Mouse (Mus musculus) forebrain, embryonic 11.5 days (tissue): ENCODE measurements around the gene Tbx1. TPM values are rescaled to one million over a fixed set of nuclear protein-coding genes. Genes with fewer than 3 reads are reported as not detected.
A peak's percentile ranks its signal among the peaks of the same experiment; 100 is the strongest.

Source experiments
- ATAC-seq: fragments of 200-750 bp; cut with Nextera tagmentation; replicated peaks from 2 replicates; pipeline ENCODE4 v1.8.0; 2017; ENCODE audit warnings: moderate TSS enrichment; ENCODE audit not compliant: low FRiP score
- DNase-seq: peaks from one replicate; pipeline ENCODE4 v3.0.0-alpha.2; 2017; ENCODE audit warnings: low spot score
- H3K27ac ChIP-seq: fragments of 300-500 bp; sonication (generic); 2 replicates; pipeline ENCODE4 v1.5.1; 2014; ENCODE audit warnings: low read depth, low read length
- H3K27me3 ChIP-seq: fragments of 300-500 bp; sonication (generic); 2 replicates; pipeline ENCODE4 v1.6.1; 2014; ENCODE audit warnings: mild to moderate bottlenecking, low read length, mixed read lengths; ENCODE audit not compliant: control insufficient read depth, insufficient read depth
- H3K36me3 ChIP-seq: fragments of 300-500 bp; sonication (generic); 2 replicates; pipeline ENCODE4 v1.6.1; 2014; ENCODE audit warnings: mild to moderate bottlenecking, low read length, moderate library complexity, mixed read lengths; ENCODE audit not compliant: control insufficient read depth, insufficient read depth
- H3K4me1 ChIP-seq: fragments of 300-500 bp; sonication (generic); replicated peaks from 2 replicates; pipeline ENCODE4 v1.6.1; 2014; ENCODE audit warnings: low read length, mixed read lengths; ENCODE audit not compliant: control insufficient read depth, insufficient read depth
- H3K4me2 ChIP-seq: fragments of 300-500 bp; sonication (generic); 2 replicates; pipeline ENCODE4 v1.6.1; 2014; ENCODE audit warnings: low read depth, mild to moderate bottlenecking, low read length, moderate library complexity, mixed read lengths; ENCODE audit not compliant: severe bottlenecking
- H3K4me3 ChIP-seq: fragments of 300-500 bp; sonication (generic); 2 replicates; pipeline ENCODE4 v1.5.1; 2014; ENCODE audit warnings: low read depth, low read length
- H3K9ac ChIP-seq: fragments of 300-500 bp; sonication (generic); 2 replicates; pipeline ENCODE4 v1.6.1; 2014; ENCODE audit warnings: low read length
- H3K9me3 ChIP-seq: fragments of 300-500 bp; sonication (generic); 2 replicates; pipeline ENCODE4 v1.6.1; 2016; ENCODE audit warnings: low read length, mixed read lengths; ENCODE audit not compliant: control insufficient read depth
- WGBS: fragments of 180-500 bp; shearing (Covaris S2); extraction: QIAGEN DNeasy Blood & Tissue Kit; methylation state at CpG from one replicate; pipeline ENCODE4 v1.1.7; 2014; 5-methylcytosine and 5-hydroxymethylcytosine counted together
- polyA plus RNA-seq: library from polyadenylated mRNA; unstranded; fragments of >200 nt; fragmentation: Nextera tagmentation; extraction: Ambion mirVana; gene quantifications from 2 replicates; pipeline ENCODE4 v1.2.1, GENCODE M21; 2014

Gene Tbx1
- polyA plus RNA-seq, 1 experiment from 2014 or later = 0.83 TPM

DNA sequence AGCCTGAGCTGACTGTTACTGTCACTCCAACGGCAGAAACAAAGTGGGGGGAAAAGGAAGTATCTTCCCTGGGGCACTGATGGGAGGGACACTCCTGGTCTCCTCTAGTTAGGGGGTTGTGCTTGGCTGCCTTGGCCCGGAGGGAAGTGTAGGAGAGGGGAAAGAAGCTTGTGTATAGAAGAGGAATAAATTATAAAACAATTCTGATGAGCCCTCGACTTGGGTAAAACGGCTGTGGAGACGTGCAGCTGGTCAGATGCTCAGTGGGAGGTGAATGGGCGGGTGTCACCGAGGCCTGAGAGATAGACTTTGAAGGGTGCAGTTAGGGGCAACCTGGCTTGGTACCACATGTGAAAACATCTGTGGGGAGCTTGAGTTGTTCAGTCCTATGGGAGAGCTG is 40.7 kb upstream of the Tbx1 start:
- DNase-seq = peak; percentile 27

DNA sequence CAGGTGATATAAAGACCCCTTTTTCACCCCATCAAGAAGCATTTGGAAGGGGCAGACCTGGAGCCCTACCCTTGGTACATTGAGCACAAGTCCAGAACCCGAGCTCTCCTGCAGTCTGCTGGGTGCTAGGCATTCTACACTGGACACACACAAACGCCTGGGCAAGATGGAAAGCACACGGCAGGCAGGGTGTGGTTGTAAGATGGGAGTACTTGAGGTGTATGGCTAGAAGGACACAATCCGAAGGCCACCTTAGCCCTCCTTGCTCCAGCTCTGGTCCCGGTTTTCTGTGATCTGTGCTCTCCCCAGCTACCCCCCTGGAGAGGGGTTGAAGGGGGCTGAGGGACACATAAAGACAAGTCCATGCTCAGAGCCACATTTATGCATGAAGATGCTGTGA is 39.8 kb upstream of the Tbx1 start:
- no peak overlapping the region for H3K27ac ChIP-seq
- H3K9me3 ChIP-seq = no peaks in the 10 kb centered on the region
- H3K4me3 ChIP-seq = peak overlapping the region; percentile 73
- peaks cover 29% of the 10 kb centered on the region for H3K27me3 ChIP-seq
- peak overlapping the region; percentile 89 for H3K9ac ChIP-seq
- H3K4me2 ChIP-seq = peak overlapping the region; percentile 91
- 56% methylated on average over 5 of the region's 5 CpGs for WGBS
- DNase-seq = peak; percentile 50
- ATAC-seq = peak; percentile 7; the same call in 1 of the 2 replicates
- H3K4me1 ChIP-seq = peaks cover 6% of the 10 kb centered on the region
- no peaks in the 10 kb centered on the region for H3K36me3 ChIP-seq

More for the DNA sequence above, 40.7 kb upstream of the Tbx1 start:
- no peak for ATAC-seq
- Histone ChIP-seq H3K4me2 (no peak overlapping the region), H3K27me3 (peaks cover 21% of the 10 kb centered on the region), H3K4me3 (no peak overlapping the region), H3K9ac (no peak overlapping the region), H3K27ac (no peak overlapping the region), H3K9me3 (no peaks in the 10 kb centered on the region), H3K36me3 (no peaks in the 10 kb centered on the region), H3K4me1 (peaks cover 2% of the 10 kb centered on the region; the same call in 1 of the 2 replicates)
- WGBS = 68% methylated on average over 7 of the region's 7 CpGs

DNA sequence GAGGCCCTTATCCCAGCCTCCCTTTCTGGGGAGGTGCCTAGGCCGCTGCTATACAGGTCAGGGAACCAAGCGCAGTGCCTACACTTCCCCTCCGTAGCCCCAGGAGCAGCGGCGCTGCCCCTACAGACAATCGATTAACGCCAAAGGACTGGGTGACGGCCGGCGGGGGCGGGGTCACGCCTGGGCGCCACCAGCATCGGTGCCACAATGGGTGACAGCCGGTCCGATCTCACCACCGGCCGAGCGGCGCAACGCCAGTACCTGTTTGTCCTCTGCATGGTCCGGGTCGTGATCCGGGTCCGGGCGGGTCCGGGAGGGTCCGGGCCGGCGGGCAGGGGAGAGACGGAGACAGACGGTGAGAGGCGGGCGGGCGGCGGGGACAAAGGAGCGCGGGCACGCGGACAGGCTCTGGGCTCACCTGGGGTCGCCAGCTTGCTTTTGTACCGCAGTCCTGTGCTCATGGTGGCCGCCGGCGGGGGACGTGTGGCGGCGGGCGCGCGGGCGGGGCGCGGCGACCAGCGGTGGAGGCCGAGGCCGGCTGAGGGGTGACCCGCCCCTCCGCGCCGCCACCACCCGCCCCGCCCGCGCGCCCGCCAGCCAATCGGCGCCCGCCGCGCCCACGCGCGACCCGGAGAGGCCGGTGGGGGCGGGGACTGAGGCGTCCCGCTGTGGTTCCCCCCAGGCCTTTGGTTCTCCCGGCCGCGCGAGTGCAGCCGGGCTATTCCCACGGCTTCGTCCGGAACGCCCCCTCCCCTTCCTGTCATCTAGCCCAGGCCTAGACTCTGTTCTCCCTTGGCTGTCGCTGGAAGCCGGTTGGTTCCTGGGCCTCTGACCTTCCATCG is 39.1 kb upstream of the Tbx1 start, which contains the start of gene Sept5:
Gene Sept5 (minus strand): TSS at position 565 of the 842 bp plus-strand sequence.
- ATAC-seq (peak; percentile 63), DNase-seq (peak; percentile 84)
- Histone ChIP-seq H3K36me3 (no peaks in the 10 kb centered on the region), H3K27ac (peak within 1 kb of the TSS; percentile 25; the same call in 1 of the 2 replicates), H3K27me3 (peaks cover 36% of the 10 kb centered on the region), H3K4me2 (peak within 1 kb of the TSS; percentile 91), H3K9me3 (no peaks in the 10 kb centered on the region), H3K4me1 (peaks cover 6% of the 10 kb centered on the region), H3K4me3 (peak within 1 kb of the TSS; percentile 73), H3K9ac (peak within 1 kb of the TSS; percentile 89)
- whole genome bisulfite sequencing = 1% methylated on average over 79 of the region's 93 CpGs

DNA sequence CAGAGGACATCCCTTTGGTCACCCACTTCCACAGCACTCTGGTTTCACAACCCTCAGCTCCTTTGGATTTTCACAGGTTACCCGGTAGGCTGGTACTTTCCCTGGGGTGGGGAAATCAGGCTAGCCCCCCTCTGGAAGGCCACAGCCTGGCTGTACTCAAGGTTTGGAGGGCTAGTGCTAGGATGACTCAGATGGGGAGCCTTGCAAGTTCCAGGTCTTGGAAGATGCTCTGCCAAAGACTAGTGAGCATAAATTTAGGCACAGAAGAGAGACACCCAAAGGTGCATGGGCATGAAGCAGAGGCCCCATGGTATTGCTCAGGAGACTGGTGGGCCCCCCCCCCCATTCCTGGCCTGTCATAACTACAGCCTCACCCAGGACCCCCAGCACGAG is 38.5 kb upstream of the Tbx1 start:
- Histone ChIP-seq H3K9ac (peak overlapping the region; percentile 89), H3K36me3 (no peaks in the 10 kb centered on the region), H3K4me2 (peak overlapping the region; percentile 91), H3K4me1 (peaks cover 6% of the 10 kb centered on the region), H3K27me3 (peaks cover 42% of the 10 kb centered on the region), H3K9me3 (no peaks in the 10 kb centered on the region), H3K4me3 (peak overlapping the region; percentile 73), H3K27ac (peak overlapping the region; percentile 25; the same call in 1 of the 2 replicates)
- DNase-seq (peak; percentile 50), ATAC-seq (no peak)
- WGBS = 29% methylated on average over 2 of the region's 2 CpGs

DNA sequence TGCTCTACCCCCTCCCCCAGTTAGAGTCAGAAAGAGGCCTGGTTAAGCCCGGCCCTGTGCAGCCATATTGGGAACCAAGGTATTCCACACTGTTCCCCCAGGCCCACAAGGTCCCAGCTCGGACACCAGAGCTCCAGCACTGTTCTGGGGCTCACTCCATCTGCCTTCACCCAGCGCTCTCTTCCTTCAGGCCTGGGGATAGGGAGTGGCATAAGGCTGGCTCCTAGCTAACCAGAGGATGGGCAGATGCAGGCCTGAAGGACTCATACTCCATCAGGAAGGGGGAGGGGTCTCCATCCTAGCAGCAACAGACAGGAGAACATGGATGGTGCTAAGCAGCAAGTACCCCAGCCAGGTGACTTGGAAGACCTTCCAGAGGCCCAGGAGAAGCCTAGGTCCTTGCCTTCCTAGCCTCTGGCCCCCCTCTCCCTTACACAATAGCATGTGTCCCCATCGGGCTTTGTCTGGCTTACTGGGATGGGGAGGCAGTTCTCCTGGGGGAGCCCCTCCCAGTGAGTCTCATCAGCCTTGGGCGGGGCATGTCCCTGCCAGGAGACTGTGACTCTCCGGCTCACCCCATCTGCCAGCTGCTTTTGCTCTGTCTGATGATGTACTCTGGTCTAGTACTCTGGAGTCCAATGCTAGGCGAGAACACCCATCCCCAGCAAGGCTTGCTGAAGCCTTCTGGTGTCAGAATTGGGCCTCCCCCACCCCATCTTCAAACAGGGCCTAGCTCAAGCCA is 37.9 kb upstream of the Tbx1 start:
- H3K4me1 ChIP-seq = peaks cover 6% of the 10 kb centered on the region
- WGBS = 64% methylated on average over 7 of the region's 7 CpGs
- H3K4me3 ChIP-seq = peak overlapping the region; percentile 73
- H3K4me2 ChIP-seq = peak overlapping the region; percentile 91
- peak overlapping the region; percentile 89 for H3K9ac ChIP-seq
- H3K36me3 ChIP-seq = no peaks in the 10 kb centered on the region
- H3K27me3 ChIP-seq = peaks cover 48% of the 10 kb centered on the region
- no peak for ATAC-seq
- peak; percentile 51 for DNase-seq
- no peak overlapping the region for H3K27ac ChIP-seq
- H3K9me3 ChIP-seq = no peaks in the 10 kb centered on the region

DNA sequence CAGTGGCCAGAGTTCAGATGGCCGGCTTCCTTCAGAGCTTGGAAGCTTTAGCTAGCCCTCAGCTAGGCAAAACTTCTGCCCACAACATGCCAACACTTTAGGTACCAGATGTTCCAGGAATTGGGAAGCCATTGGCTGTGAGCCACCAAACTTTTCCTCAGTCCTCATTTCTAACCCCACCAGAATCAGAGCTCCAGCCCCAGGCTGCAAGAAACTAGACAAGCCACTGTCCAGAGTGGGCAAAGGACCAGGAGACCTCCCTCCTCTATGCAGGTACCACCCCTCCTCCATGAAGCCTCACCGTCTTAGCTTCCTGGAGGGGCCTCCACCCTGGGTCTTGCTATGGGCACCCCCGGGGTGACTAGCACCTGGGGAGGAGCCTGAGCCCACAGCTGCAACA is 36.7 kb upstream of the Tbx1 start:
- Histone ChIP-seq H3K9ac (no peak overlapping the region), H3K27ac (no peak overlapping the region), H3K4me3 (no peak overlapping the region), H3K4me2 (no peak overlapping the region; the same call in 1 of the 2 replicates), H3K36me3 (no peaks in the 10 kb centered on the region; the same call in 1 of the 2 replicates), H3K27me3 (peaks cover 60% of the 10 kb centered on the region), H3K4me1 (peaks cover 6% of the 10 kb centered on the region), H3K9me3 (no peaks in the 10 kb centered on the region)
- 43% methylated on average over 3 of the region's 3 CpGs for WGBS
- no peak for ATAC-seq
- no peak for DNase-seq

DNA sequence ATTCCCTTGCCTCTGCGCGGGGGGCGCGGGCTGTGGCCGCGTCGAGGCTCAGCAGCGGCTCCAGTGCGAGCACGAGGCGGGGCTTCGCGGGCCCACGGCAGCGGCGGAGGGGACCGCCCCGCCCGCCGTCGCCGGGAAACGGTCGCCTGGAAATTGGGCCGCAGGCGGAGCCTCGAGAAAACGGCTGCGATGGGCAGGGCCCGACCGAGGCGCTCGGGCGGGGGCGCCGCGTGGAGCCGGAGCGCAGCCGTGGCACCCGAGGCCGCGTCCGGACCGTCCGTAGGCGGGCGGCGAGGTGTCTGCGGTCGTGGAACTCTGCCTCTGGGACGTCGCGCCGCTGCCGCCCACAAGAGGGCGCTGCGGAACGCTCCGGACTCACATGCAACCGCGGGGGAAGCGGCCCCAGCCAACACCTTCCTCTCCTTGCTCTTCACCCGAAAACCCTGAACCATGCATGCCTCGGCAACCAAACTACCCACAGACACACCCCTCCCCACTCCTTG is 36.0 kb upstream of the Tbx1 start, which contains the start of gene Gm49601:
Gene Gm49601 (minus strand): TSS at position 52 of the 503 bp plus-strand sequence.
- H3K9ac ChIP-seq = peak within 1 kb of the TSS; percentile 48
- peaks cover 68% of the 10 kb centered on the region for H3K27me3 ChIP-seq
- ATAC-seq = peak; percentile 42
- H3K36me3 ChIP-seq = no peaks in the 10 kb centered on the region; the same call in 1 of the 2 replicates
- peak; percentile 93 for DNase-seq
- peaks cover 11% of the 10 kb centered on the region for H3K4me1 ChIP-seq
- H3K9me3 ChIP-seq = no peaks in the 10 kb centered on the region
- H3K4me3 ChIP-seq = peak within 1 kb of the TSS; percentile 38
- H3K4me2 ChIP-seq = peak within 1 kb of the TSS; percentile 63
- WGBS = under 1% methylated on average over 62 of the region's 65 CpGs
- H3K27ac ChIP-seq = no peak within 1 kb of the TSS

DNA sequence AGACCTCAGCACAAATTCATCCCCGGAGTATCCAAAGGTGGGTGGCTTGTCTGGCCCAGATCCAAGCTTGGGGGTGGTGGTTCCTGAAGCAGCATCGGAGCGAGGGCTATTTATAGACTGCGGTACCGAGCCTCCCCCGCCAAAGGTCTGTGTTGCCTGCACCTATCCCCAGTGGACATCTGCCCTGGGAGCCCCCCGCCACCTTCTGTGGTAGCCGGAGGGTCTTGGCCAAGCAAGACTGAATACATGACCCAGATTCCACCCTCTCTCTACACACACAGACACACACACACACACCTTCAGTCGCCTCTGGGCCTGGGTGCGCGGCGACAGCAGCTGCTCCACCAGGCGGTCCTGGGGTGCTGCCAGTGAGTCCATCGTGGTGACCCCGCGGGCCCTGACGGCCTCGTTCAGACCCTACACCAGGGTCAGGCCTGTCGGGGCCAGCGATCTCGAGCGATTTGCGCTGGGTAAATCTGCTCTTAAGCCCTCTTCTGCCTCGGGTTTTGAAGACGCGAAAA is 35.4 kb upstream of the Tbx1 start:
- Histone ChIP-seq H3K4me2 (peak overlapping the region; percentile 63), H3K4me1 (peaks cover 15% of the 10 kb centered on the region), H3K9me3 (no peaks in the 10 kb centered on the region), H3K4me3 (peak overlapping the region; percentile 38), H3K27me3 (peaks cover 73% of the 10 kb centered on the region), H3K27ac (no peak overlapping the region), H3K9ac (peak overlapping the region; percentile 48), H3K36me3 (no peaks in the 10 kb centered on the region; the same call in 1 of the 2 replicates)
- peak; percentile 6 for ATAC-seq
- DNase-seq = peak; percentile 69
- 7% methylated on average over 26 of the region's 26 CpGs for WGBS
